Mouse (Mus musculus) thymus, postnatal 36 days (tissue): ENCODE data around the gene Arl5c.

ENCODE experiments used
- DNase-seq, 2 experiments: peaks; one replicate each; pipeline ENCODE4 v3.0.0; 2022; ENCODE audit warnings: mixed read lengths in 2 of 2

The Arl5c gene

GRCm38 (mm10) chr11:97995564-97996288 lies at the start of gene Arl5c:
Gene Arl5c (minus strand): TSS chr11:97996181.
- peak; percentile 84 to 85 for DNase-seq

- DNase-seq: no peak
These were observed 49.6 kb upstream of the Arl5c start for GRCm38 (mm10) chr11:98045596-98045995.

- DNase-seq: no peak
These were observed 48.1 kb upstream of the Arl5c start for GRCm38 (mm10) chr11:98044074-98044473.

GRCm38 (mm10) chr11:98042741-98043140 lies 46.8 kb upstream of the Arl5c start:
- no peak for DNase-seq

GRCm38 (mm10) chr11:98040975-98041374 lies 45.0 kb upstream of the Arl5c start:
- no peak for DNase-seq

- DNase-seq: no peak
These were observed 41.9 kb upstream of the Arl5c start for GRCm38 (mm10) chr11:98037871-98038270.

- no peak for DNase-seq
These were observed 40.0 kb upstream of the Arl5c start for GRCm38 (mm10) chr11:98035977-98036377.

- DNase-seq: no peak
These were observed 38.9 kb upstream of the Arl5c start for GRCm38 (mm10) chr11:98034840-98035239.

GRCm38 (mm10) chr11:98034061-98034460 lies 38.1 kb upstream of the Arl5c start:
- no peak for DNase-seq

- DNase-seq: peak; percentile 68 to 76
These were observed 35.4 kb upstream of the Arl5c start for GRCm38 (mm10) chr11:98031443-98031770.

GRCm38 (mm10) chr11:98030701-98031442 lies 34.9 kb upstream of the Arl5c start:
- DNase-seq: no peak

- no peak for DNase-seq
These were observed 31.8 kb upstream of the Arl5c start for GRCm38 (mm10) chr11:98027785-98028184.

- no peak for DNase-seq
These were observed 31.3 kb upstream of the Arl5c start for GRCm38 (mm10) chr11:98027297-98027688.

GRCm38 (mm10) chr11:98026570-98027296 lies 30.8 kb upstream of the Arl5c start, which contains the start of gene Rpl19:
Gene Rpl19 (plus strand): TSS chr11:98026710.
- peak; percentile 86 to 88 for DNase-seq

- no peak for DNase-seq
These were observed 30.2 kb upstream of the Arl5c start for GRCm38 (mm10) chr11:98026248-98026569.

GRCm38 (mm10) chr11:98024516-98024915 lies 28.5 kb upstream of the Arl5c start:
- DNase-seq: no peak

GRCm38 (mm10) chr11:98022555-98023371 lies 26.8 kb upstream of the Arl5c start, which contains the start of gene Cacnb1:
Gene Cacnb1 (minus strand): TSS chr11:98023034.
- DNase-seq: peak; percentile 77 to 79

GRCm38 (mm10) chr11:98022253-98022554 lies 26.2 kb upstream of the Arl5c start:
- DNase-seq: no peak

- DNase-seq: peak in 1 of 2 experiments; percentile 56
These were observed 25.7 kb upstream of the Arl5c start for GRCm38 (mm10) chr11:98021565-98022252.

- no peak for DNase-seq
These were observed 25.1 kb upstream of the Arl5c start for GRCm38 (mm10) chr11:98021118-98021517.

GRCm38 (mm10) chr11:98020710-98021109 lies 24.7 kb upstream of the Arl5c start:
- no peak for DNase-seq

GRCm38 (mm10) chr11:98019883-98020610 lies 24.1 kb upstream of the Arl5c start:
- DNase-seq: peak; percentile 39 to 53
